Mouse (Mus musculus): ENCODE measurements around the gene Dclk1. TPM values are rescaled to one million over a fixed set of nuclear protein-coding genes. Genes with fewer than 3 reads are reported as not detected.

The Dclk1 gene
- polyA plus RNA-seq, 1 experiment: 3.4 TPM

DNA sequence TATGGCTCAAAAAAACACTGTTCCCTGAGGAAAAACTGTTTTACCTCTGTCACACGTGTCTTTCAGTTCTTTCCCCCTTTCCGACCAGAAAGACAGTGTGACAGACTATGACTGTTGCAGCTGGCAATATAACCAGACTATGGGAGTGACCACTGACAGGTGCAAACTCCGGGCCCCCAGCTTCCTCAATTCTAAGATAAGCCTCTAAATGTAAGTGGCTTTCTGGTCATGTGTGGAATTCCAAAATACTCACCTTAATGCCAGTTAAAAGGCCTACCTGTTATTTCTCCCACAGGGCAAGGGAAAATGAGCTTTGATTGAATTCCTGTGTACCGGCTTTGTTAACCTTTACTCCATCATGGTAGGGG is 15.0 kb upstream of the Dclk1 start:
- Histone ChIP-seq H3K27ac (ENCODE audit: control insufficient read depth, insufficient read depth, low read depth, low read length) (no peak overlapping the region), H3K4me1 (ENCODE audit: control insufficient read depth, insufficient read depth, low read length) (no peaks in the 10 kb centered on the region), H3K36me3 (ENCODE audit: control insufficient read depth, insufficient read depth, low read length) (no peaks in the 10 kb centered on the region), H3K27me3 (ENCODE audit: control insufficient read depth, insufficient read depth, low read length) (no peaks in the 10 kb centered on the region), H3K4me3 (ENCODE audit: control insufficient read depth, low read depth, low read length) (no peak overlapping the region)
- TF ChIP-seq CTCF (IDR thresholded peaks at IDR 0.05; ENCODE audit: control insufficient read depth, insufficient read depth, insufficient replicate concordance, low read depth, low read length): no peak
- TF ChIP-seq POLR2A (IDR thresholded peaks at IDR 0.05; ENCODE audit: control insufficient read depth, low read depth, low read length): no peak

DNA sequence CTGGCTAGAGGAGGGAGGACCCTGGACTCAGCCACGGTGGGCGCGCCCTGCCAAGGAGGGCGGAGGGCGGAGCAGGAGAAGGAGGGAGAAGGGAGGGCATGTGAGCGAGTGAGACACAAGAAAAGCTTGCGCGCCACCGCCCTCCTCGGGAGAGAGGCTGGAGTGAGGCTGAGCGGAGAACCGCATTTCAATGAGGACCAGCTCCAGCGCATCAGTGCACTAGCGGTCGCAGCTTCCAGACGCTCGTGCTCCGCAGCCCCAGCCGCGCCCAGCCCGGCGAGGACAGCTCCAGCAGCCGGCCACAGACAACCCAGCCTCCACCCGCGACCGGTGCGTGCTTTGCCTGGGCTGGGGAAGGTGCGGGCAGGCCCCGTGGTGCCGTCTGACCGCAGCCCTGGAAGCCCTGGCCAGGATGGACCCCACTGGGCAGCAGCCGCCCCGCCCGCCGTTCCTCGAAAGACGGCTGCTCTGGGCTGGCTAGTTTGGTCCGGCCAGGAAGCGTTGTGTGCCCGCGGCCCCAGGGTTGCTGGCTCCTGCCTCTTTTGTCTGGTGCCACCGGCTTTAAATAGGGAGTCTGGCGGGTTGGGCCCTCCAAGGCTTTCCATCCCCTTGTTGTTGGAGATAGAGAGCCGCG is 375 bp downstream of the Dclk1 start:
- TF ChIP-seq POLR2A (IDR thresholded peaks at IDR 0.05; ENCODE audit: control insufficient read depth, low read depth, low read length): no peak
- peak overlapping the region; percentile 57 for H3K4me3 ChIP-seq (ENCODE audit: control insufficient read depth, low read depth, low read length)
- no peaks in the 10 kb centered on the region for H3K36me3 ChIP-seq (ENCODE audit: control insufficient read depth, insufficient read depth, low read length)
- no peaks in the 10 kb centered on the region; the same call in 1 of the 2 replicates for H3K27me3 ChIP-seq (ENCODE audit: control insufficient read depth, insufficient read depth, low read length)
- peaks cover 9% of the 10 kb centered on the region for H3K4me1 ChIP-seq (ENCODE audit: control insufficient read depth, insufficient read depth, low read length)
- H3K27ac ChIP-seq (ENCODE audit: control insufficient read depth, insufficient read depth, low read depth, low read length): no peak overlapping the region

DNA sequence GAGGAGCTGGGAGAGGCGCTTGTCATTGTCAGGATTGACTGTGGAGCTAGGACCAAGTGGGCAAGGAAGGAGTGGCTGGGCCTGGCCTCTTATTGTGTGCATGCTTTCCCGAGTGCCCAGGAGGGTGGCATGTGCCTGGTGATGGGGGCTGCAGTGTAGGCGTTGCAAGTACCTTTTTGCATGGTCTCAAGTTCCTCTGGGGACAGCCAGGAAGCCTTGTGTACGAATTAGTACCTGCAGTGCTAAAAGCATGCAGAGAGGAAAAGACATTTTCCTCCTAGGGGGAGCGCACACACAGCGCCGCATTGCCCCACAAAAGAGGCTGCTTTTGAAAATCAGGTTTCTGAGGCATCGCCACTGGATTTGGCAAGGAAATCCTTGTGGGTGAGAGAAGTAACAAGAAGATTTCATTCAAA is 900 bp downstream of the Dclk1 start:
- Histone ChIP-seq H3K36me3 (ENCODE audit: control insufficient read depth, insufficient read depth, low read length) (no peaks in the 10 kb centered on the region), H3K27me3 (ENCODE audit: control insufficient read depth, insufficient read depth, low read length) (no peaks in the 10 kb centered on the region; the same call in 1 of the 2 replicates), H3K4me1 (ENCODE audit: control insufficient read depth, insufficient read depth, low read length) (peaks cover 9% of the 10 kb centered on the region), H3K27ac (ENCODE audit: control insufficient read depth, insufficient read depth, low read depth, low read length) (no peak overlapping the region), H3K4me3 (ENCODE audit: control insufficient read depth, low read depth, low read length) (no peak overlapping the region; the same call in 1 of the 2 replicates)
- TF ChIP-seq CTCF (IDR thresholded peaks at IDR 0.05; ENCODE audit: control insufficient read depth, insufficient read depth, insufficient replicate concordance, low read depth, low read length) (no peak), POLR2A (IDR thresholded peaks at IDR 0.05; ENCODE audit: control insufficient read depth, low read depth, low read length) (no peak)

DNA sequence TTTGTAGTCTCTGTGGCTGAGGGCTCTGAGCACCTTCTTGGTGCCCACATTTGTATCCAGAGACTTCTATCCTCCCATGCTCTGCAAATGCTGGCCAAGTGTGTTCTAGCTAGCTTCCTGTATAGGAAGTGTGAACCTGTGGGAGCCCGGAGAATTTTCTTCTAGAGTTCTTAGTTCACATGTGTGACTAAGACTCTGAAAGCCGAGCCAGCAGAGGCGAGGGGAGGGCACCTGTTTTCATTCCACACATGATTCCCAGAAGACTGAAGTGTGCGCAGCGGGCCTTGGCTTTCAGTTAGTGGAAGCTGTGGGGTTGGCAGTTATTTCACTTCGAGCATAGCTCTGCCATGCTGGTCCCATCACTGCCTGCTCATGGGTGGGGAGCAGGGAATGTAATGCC is 1.9 kb downstream of the Dclk1 start:
- TF ChIP-seq CTCF (IDR thresholded peaks at IDR 0.05; ENCODE audit: control insufficient read depth, insufficient read depth, insufficient replicate concordance, low read depth, low read length) (no peak), POLR2A (IDR thresholded peaks at IDR 0.05; ENCODE audit: control insufficient read depth, low read depth, low read length) (no peak)
- Histone ChIP-seq H3K36me3 (ENCODE audit: control insufficient read depth, insufficient read depth, low read length) (no peaks in the 10 kb centered on the region), H3K4me1 (ENCODE audit: control insufficient read depth, insufficient read depth, low read length) (peaks cover 9% of the 10 kb centered on the region), H3K27me3 (ENCODE audit: control insufficient read depth, insufficient read depth, low read length) (no peaks in the 10 kb centered on the region; the same call in 1 of the 2 replicates), H3K4me3 (ENCODE audit: control insufficient read depth, low read depth, low read length) (no peak overlapping the region), H3K27ac (ENCODE audit: control insufficient read depth, insufficient read depth, low read depth, low read length) (no peak overlapping the region)

DNA sequence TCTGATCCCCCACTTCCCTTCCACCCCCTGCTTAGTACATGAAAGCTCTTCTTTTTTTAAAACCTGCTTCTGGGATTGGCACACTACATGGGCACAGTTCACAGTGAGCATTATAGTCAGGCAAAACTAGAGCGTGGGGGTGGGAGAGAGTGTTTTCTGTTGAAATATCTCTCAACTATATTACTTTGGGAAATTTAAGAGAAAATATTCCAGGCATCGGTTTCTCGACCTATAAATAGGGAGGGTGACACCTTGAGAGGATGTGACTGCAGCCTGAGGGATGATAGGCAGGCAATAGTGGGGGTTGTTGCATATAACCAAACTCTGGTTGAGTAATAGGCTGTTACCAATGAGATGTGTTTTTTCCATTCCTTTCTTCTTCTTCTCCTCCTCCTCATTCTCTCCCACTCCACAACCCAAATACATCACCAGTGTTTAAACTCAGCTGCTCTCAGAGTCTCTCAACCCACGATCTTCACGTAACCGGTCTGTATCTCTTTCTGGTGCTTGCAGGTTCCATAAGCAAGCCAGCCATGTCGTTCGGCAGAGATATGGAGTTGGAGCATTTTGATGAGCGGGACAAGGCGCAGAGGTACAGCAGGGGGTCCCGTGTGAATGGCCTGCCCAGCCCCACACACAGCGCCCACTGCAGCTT is 4.6 kb downstream of the Dclk1 start:
- Histone ChIP-seq H3K27me3 (ENCODE audit: control insufficient read depth, insufficient read depth, low read length) (no peaks in the 10 kb centered on the region; the same call in 1 of the 2 replicates), H3K4me3 (ENCODE audit: control insufficient read depth, low read depth, low read length) (no peak overlapping the region), H3K27ac (ENCODE audit: control insufficient read depth, insufficient read depth, low read depth, low read length) (no peak overlapping the region), H3K36me3 (ENCODE audit: control insufficient read depth, insufficient read depth, low read length) (no peaks in the 10 kb centered on the region), H3K4me1 (ENCODE audit: control insufficient read depth, insufficient read depth, low read length) (peaks cover 9% of the 10 kb centered on the region)
- TF ChIP-seq CTCF (IDR thresholded peaks at IDR 0.05; ENCODE audit: control insufficient read depth, insufficient read depth, insufficient replicate concordance, low read depth, low read length) (no peak), POLR2A (IDR thresholded peaks at IDR 0.05; ENCODE audit: control insufficient read depth, low read depth, low read length) (no peak)

DNA sequence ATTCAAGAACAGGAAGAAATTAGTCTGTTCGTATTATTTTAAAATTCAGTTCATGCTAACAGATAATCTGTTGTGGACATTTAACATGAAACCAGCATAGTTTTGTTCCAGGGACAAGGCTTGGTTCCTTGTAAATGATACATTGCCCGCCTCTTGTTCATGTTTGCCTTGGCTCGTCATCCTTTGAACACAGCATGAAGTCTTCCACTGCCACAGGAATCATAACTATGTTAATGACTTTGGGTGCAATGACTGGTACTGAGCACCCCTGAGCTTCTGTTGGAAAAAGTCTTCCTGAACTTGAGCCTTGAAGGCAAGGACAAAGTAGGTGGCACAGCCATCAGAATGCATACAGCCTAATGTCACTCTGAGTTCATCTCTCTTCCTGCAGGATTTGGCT is 5.9 kb downstream of the Dclk1 start:
- H3K27ac ChIP-seq (ENCODE audit: control insufficient read depth, insufficient read depth, low read depth, low read length): no peak overlapping the region
- H3K4me1 ChIP-seq (ENCODE audit: control insufficient read depth, insufficient read depth, low read length): no peaks in the 10 kb centered on the region
- H3K36me3 ChIP-seq (ENCODE audit: control insufficient read depth, insufficient read depth, low read length): no peaks in the 10 kb centered on the region
- H3K4me3 ChIP-seq (ENCODE audit: control insufficient read depth, low read depth, low read length): no peak overlapping the region
- TF ChIP-seq CTCF (IDR thresholded peaks at IDR 0.05; ENCODE audit: control insufficient read depth, insufficient read depth, insufficient replicate concordance, low read depth, low read length) (no peak), POLR2A (IDR thresholded peaks at IDR 0.05; ENCODE audit: control insufficient read depth, low read depth, low read length) (no peak)
- no peaks in the 10 kb centered on the region for H3K27me3 ChIP-seq (ENCODE audit: control insufficient read depth, insufficient read depth, low read length)

DNA sequence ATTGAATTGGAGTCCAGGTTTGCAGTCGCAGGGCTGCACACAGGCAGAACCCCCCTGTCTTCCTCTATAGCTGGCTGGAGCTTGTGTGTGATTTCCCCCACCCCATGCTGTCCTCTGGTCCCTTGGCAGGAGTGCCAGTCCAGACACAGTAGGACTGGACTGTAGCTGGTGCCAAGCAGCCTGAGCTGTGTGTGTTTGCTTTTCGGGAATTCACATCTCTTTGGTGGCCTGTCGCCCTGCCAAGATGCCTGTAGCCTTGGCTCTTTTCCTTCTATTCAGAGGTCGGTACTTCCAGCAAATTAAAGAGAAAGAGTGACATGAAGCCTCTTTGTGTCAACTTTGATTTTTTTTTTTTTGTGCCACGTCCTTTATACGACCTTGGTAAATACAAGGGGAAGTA is 6.3 kb downstream of the Dclk1 start:
- Histone ChIP-seq H3K27me3 (ENCODE audit: control insufficient read depth, insufficient read depth, low read length) (no peaks in the 10 kb centered on the region), H3K36me3 (ENCODE audit: control insufficient read depth, insufficient read depth, low read length) (no peaks in the 10 kb centered on the region), H3K4me3 (ENCODE audit: control insufficient read depth, low read depth, low read length) (no peak overlapping the region), H3K27ac (ENCODE audit: control insufficient read depth, insufficient read depth, low read depth, low read length) (no peak overlapping the region), H3K4me1 (ENCODE audit: control insufficient read depth, insufficient read depth, low read length) (no peaks in the 10 kb centered on the region)
- TF ChIP-seq CTCF (IDR thresholded peaks at IDR 0.05; ENCODE audit: control insufficient read depth, insufficient read depth, insufficient replicate concordance, low read depth, low read length) (no peak), POLR2A (IDR thresholded peaks at IDR 0.05; ENCODE audit: control insufficient read depth, low read depth, low read length) (no peak)
